Mouse (Mus musculus): ENCODE results near the gene Zfp689.
"Not testable (repeated sequence)": the region's sequence is repeated elsewhere in the genome, so short reads cannot be mapped to it uniquely, and the experiment has no call there.

The Zfp689 gene

GRCm38 (mm10) chr7:127470743-127471645 lies 22.0 kb upstream of the Zfp689 start:
- DNase-seq (ENCODE audit: low spot score in 2 of 2), result peak; percentile 80 to 91

- DNase-seq (ENCODE audit: low spot score in 2 of 2), result peak in 1 of 2 experiments; percentile 15
These were observed 21.2 kb upstream of the Zfp689 start for GRCm38 (mm10) chr7:127470011-127470715.

- no peak for DNase-seq (ENCODE audit: low spot score in 2 of 2)
These were observed 17.6 kb upstream of the Zfp689 start for GRCm38 (mm10) chr7:127466606-127467005.

- DNase-seq (ENCODE audit: low spot score in 2 of 2), result not testable (repeated sequence)
These were observed 16.7 kb upstream of the Zfp689 start for GRCm38 (mm10) chr7:127465670-127466069.

- DNase-seq (ENCODE audit: low spot score in 2 of 2), result no peak
These were observed 16.2 kb upstream of the Zfp689 start for GRCm38 (mm10) chr7:127465191-127465590.

- DNase-seq (ENCODE audit: low spot score in 2 of 2), result not testable (repeated sequence)
These were observed 10.4 kb upstream of the Zfp689 start, which contains the start of gene Prr14 for GRCm38 (mm10) chr7:127459311-127459710. Prr14 (plus strand) TSS chr7:127459611.

- DNase-seq (ENCODE audit: low spot score in 2 of 2), result not testable (repeated sequence)
These were observed 9.6 kb upstream of the Zfp689 start for GRCm38 (mm10) chr7:127458371-127459122.

- no peak for DNase-seq (ENCODE audit: low spot score in 2 of 2)
These were observed 5.9 kb upstream of the Zfp689 start for GRCm38 (mm10) chr7:127454905-127455304.

- no peak for DNase-seq (ENCODE audit: low spot score in 2 of 2)
These were observed 4.1 kb upstream of the Zfp689 start for GRCm38 (mm10) chr7:127453056-127453455.

GRCm38 (mm10) chr7:127449966-127450365 lies 1.0 kb upstream of the Zfp689 start:
- DNase-seq (ENCODE audit: low spot score in 2 of 2), result no peak

- no peak for DNase-seq (ENCODE audit: low spot score in 2 of 2)
These were observed 5.0 kb downstream of the Zfp689 start for GRCm38 (mm10) chr7:127443976-127444375.

GRCm38 (mm10) chr7:127437724-127438123 lies 11.2 kb downstream of the Zfp689 start:
- DNase-seq (ENCODE audit: low spot score in 2 of 2), result no peak

- DNase-seq (ENCODE audit: low spot score in 2 of 2), result no peak
These were observed 13.8 kb downstream of the Zfp689 start for GRCm38 (mm10) chr7:127435206-127435605.

GRCm38 (mm10) chr7:127426354-127426753 lies 22.6 kb downstream of the Zfp689 start:
- DNase-seq (ENCODE audit: low spot score in 2 of 2), result no peak

GRCm38 (mm10) chr7:127425911-127426310 lies 23.0 kb downstream of the Zfp689 start:
- DNase-seq (ENCODE audit: low spot score in 2 of 2), result no peak

- DNase-seq (ENCODE audit: low spot score in 2 of 2), result no peak
These were observed 23.7 kb downstream of the Zfp689 start for GRCm38 (mm10) chr7:127425291-127425690.

GRCm38 (mm10) chr7:127422247-127422646 lies 26.7 kb downstream of the Zfp689 start:
- DNase-seq (ENCODE audit: low spot score in 2 of 2), result no peak

GRCm38 (mm10) chr7:127421388-127422191 lies 27.4 kb downstream of the Zfp689 start, which contains the start of gene Zfp688:
Zfp688 (minus strand) TSS chr7:127422068.
- DNase-seq (ENCODE audit: low spot score in 2 of 2), result peak; percentile 94 to 97

GRCm38 (mm10) chr7:127411418-127411817 lies 37.5 kb downstream of the Zfp689 start:
- no peak for DNase-seq (ENCODE audit: low spot score in 2 of 2)

GRCm38 (mm10) chr7:127406002-127406987 lies 42.7 kb downstream of the Zfp689 start, which contains the start of gene Zfp764:
Zfp764 (minus strand) TSS chr7:127406822.
- DNase-seq (ENCODE audit: low spot score in 2 of 2), result peak; percentile 82 to 84
